Mouse (Mus musculus) cortical plate, adult 2 months (tissue): ENCODE measurements around the gene Ikbip. TPM values are rescaled to one million over a fixed set of nuclear protein-coding genes. Genes with fewer than 3 reads are reported as not detected.

Experiments used
- H3K27ac ChIP-seq: fragments of 200-500 bp; 2 replicates; pipeline ENCODE4 v1.5.1; 2012; ENCODE audit warnings: low read length, control low read depth, inconsistent platforms; ENCODE audit not compliant: insufficient read depth
- H3K4me1 ChIP-seq: fragments of 200-500 bp; 2 replicates; pipeline ENCODE4 v1.6.1; 2011; ENCODE audit warnings: low read length; ENCODE audit not compliant: control insufficient read depth, insufficient read depth
- H3K4me3 ChIP-seq: fragments of 200-500 bp; 2 replicates; pipeline ENCODE4 v1.5.1; 2011; ENCODE audit warnings: mild to moderate bottlenecking, low read length, control low read depth; ENCODE audit not compliant: insufficient read depth
- CTCF ChIP-seq: fragments of 200-500 bp; IDR thresholded peaks from 2 replicates; pipeline ENCODE4 v1.5.1; 2011; ENCODE audit warnings: mild to moderate bottlenecking, control low read depth, low read length; ENCODE audit not compliant: insufficient read depth; ENCODE audit errors: extremely low read depth
- POLR2A ChIP-seq: fragments of 200-500 bp; IDR thresholded peaks from 2 replicates; pipeline ENCODE4 v1.6.1; 2011; ENCODE audit warnings: mild to moderate bottlenecking, low read length, control low read depth; ENCODE audit not compliant: insufficient read depth; ENCODE audit errors: extremely low read depth
- polyA plus RNA-seq: library from polyadenylated mRNA; depleted of rRNA; stranded (reverse); fragments of >200 nt; gene quantifications from 2 replicates; pipeline ENCODE4 v1.2.3, GENCODE M21; 2012; rRNA removed

Gene Ikbip
- 10.4 and 12.1 TPM in 2 replicates for polyA plus RNA-seq

DNA sequence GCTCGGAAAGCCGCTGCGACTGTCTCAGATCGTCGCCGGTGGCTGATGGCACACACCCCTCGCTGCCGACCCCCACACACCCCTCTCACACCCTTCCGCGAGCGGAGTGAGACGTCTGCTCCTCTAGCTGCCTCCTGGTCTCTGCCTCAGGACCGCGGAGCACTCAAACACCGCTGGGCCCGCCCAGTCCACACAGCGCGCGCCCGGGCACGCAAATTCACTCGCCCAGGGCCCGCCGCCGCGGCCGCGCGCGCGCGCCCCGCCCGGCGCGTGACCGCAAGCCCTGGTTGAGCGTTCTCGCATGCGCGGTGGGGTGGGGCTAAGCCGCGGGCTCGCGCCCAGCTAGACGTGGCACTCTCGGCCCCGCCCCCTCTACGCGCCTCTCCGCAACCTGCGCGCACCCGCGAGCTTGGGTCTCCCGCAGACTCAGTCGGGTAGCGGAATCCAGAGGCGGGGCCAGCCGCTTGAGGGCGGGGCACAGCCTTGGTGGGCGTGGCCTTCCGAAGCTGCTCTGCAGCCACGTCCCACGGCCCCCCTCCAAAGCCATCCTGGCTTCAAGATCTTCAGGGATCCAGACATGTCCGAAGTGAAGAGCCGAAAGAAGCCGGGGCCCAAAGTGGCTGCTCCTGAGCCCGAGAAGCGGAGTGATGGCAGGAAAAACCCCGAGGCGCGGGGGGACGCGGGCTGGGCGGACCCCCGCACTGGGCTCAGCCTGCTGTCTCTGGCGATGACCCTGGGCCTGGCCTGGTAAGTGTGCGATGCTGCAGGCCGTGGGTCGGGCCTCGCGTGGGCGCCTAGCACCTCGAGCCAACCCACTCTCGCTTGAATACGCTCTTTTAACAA is at the start of gene Ikbip, which contains the start of gene Apaf1:
Gene Ikbip, plus strand, starts transcription at position 391 of the 843 bp plus-strand sequence.
Gene Apaf1, minus strand, starts transcription at position 221 of the 843 bp plus-strand sequence.
- no peak within 1 kb of the TSS for H3K27ac ChIP-seq
- H3K4me3 ChIP-seq = peak within 1 kb of the TSS; percentile 91
- TF ChIP-seq POLR2A = peak; percentile 55; the same call in 1 of the 2 replicates
- TF ChIP-seq CTCF = no peak
- H3K4me1 ChIP-seq = no peaks in the 10 kb centered on the region

DNA sequence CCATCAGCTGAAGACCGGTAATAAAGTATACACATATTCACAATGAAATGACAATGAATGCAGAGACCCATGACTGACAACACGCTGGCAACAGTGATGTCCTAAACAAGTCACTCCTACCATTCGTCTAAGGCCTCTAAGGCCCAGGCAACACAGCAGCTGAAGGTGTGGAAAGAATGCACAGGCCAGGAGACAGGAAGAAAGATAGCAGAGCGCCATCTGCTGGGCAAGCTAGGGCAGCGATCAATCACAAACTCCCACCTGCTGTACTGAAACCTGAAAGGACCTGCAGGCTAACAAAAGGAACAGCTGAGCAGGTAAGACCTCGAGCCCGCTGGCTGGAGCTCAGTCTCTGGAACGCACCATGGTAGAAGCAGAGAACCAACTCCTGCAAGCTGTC is 48.8 kb upstream of the Ikbip start:
- H3K4me3 ChIP-seq = no peak overlapping the region
- no peak for TF ChIP-seq POLR2A
- TF ChIP-seq CTCF = peak; percentile 89
- H3K4me1 ChIP-seq = peaks cover 1% of the 10 kb centered on the region; the same call in 1 of the 2 replicates
- no peak overlapping the region for H3K27ac ChIP-seq

DNA sequence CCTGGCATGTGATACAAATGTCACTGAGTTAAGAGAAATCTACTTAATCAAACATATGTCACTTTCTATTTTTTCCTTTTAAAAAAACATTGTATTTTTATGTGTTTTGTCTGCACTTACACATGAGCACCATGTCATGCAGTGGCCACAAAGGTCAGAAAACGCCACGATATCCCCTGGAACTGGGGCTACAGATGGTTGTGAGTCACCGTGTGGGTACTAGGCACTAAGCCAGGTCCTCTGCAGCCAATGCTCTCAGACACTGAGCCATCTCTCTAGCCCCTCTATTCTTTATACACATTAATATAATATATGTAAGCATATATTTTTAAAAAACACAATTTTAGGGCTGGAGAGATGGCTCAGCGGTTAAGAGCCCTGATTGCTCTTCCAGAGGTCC is 33.0 kb upstream of the Ikbip start:
- H3K4me1 ChIP-seq = no peaks in the 10 kb centered on the region
- TF ChIP-seq POLR2A = no peak
- TF ChIP-seq CTCF = no peak
- no peak overlapping the region for H3K4me3 ChIP-seq
- H3K27ac ChIP-seq = no peak overlapping the region

DNA sequence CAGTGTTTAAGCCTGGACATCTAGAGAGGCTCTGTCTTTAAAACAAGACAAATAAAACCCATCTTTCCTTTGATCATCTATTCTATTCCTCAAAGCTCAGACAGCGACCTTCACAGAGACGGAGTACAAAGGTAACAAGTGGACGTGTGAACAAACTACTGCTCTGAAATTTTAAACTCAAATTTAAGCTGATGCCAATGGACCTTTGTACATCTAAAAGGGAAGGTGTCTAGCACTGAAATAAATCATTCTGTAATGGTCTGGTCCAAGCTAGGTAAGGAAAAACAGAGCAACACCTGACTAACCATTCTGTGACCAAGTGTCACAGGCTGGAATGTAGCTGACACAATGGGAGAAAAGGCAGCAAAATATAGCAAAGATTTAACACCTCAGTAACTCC is 31.6 kb upstream of the Ikbip start:
- Histone ChIP-seq H3K4me3 (no peak overlapping the region), H3K27ac (no peak overlapping the region), H3K4me1 (no peaks in the 10 kb centered on the region)
- TF ChIP-seq CTCF (no peak), POLR2A (no peak)

DNA sequence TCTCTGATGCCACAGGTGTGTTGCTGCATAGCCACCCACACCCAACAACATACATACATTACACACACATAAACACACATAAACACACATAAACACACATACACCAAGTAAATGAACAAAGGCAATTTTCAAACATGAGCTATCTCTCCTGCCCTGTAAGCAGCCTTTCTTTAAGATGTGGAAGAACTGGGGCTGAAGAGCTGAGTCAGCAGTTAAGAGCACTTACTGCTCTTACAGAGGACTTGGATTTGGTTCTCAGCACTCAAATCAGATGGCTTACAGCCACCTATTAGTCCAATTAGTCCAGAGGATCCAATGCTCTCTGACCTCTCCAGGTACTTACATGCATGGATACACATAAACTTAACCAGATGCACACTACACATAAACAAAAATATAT is 30.0 kb upstream of the Ikbip start:
- no peaks in the 10 kb centered on the region for H3K4me1 ChIP-seq
- TF ChIP-seq CTCF (no peak), POLR2A (no peak)
- no peak overlapping the region for H3K27ac ChIP-seq
- H3K4me3 ChIP-seq = no peak overlapping the region

DNA sequence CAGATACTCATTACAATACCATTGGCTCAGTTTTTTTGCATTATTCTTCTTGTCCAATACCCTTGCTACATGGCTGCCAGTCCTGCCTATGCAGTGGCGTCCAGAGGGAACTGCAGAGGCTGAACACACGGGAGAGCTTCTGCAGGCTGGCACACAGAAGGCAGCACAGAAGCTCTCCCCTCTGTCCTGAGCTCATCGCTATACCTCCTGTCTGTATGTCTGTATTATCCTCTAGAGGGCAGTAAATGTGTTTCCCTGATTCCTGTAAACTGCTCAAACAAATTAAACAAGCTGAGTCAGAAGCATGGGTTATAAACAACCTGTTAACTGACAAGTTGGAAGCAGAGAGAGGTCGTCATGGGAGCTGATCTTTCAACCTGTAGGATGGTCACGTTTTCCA is 22.0 kb upstream of the Ikbip start:
- no peak overlapping the region for H3K27ac ChIP-seq
- H3K4me3 ChIP-seq = no peak overlapping the region
- TF ChIP-seq CTCF (peak; percentile 28; the same call in 1 of the 2 replicates), POLR2A (no peak)
- peaks cover 2% of the 10 kb centered on the region; the same call in 1 of the 2 replicates for H3K4me1 ChIP-seq

DNA sequence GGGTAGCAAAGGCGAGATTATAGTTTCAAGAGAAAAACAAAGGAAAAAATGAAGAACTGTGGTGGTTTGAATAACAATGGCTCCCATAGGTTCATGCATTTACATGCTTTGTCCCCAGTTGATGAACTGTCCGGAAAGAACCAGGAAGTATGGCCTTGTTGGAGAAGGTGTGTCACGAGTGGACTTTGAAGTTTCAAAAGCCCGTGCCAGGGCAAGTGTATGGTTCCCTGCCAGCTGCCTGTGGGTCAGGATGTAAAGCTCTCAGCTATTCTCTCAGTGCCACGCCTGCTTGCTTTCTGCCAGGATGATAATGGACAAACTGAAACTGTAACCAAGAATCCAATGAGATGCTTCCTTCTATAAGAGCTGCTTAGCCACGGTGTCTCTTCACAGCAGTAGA is 20.4 kb upstream of the Ikbip start:
- H3K27ac ChIP-seq = no peak overlapping the region
- TF ChIP-seq POLR2A (no peak), CTCF (no peak)
- H3K4me3 ChIP-seq = no peak overlapping the region
- H3K4me1 ChIP-seq = peaks cover 2% of the 10 kb centered on the region; the same call in 1 of the 2 replicates

DNA sequence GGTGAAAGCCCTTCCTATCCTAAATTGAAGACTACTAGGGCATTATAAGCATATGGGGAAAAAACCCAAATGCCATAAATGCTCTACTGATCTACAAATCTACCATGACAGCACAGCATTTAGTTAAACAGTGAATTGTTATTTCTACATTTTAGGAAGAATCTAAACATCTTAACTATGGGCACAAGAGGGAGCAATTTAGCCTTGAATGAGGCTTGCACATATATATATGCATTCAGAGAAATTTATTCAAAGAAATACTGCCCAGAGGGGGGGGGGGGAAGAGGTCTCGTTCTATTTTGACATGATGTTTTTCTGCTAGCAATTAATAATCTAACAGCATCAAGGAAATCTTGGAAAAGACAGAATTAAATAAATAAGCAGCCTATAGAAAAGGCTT is 11.0 kb upstream of the Ikbip start:
- Histone ChIP-seq H3K27ac (no peak overlapping the region), H3K4me3 (no peak overlapping the region), H3K4me1 (no peaks in the 10 kb centered on the region)
- no peak for TF ChIP-seq POLR2A
- no peak for TF ChIP-seq CTCF

DNA sequence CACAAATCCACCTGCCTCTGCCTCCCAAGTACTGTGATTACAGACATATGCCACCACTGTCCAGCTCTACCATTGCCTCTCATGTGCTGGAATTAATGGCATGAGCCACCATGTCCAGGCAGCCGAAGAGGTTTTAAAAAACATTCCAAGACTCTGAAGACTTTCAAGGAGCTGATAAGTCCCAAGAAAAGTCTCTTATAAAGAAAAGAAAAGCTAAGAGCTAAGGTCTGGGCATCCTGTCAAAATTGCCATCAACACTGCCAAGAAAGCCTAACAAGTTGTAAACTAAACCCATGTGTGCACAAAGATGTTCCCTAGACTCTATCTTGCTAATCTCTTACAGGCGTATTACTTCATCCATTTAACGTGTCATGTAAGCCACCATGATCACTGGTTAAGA is 9.4 kb upstream of the Ikbip start:
- H3K4me3 ChIP-seq = no peak overlapping the region
- no peak overlapping the region for H3K27ac ChIP-seq
- TF ChIP-seq POLR2A (no peak), CTCF (no peak)
- H3K4me1 ChIP-seq = no peaks in the 10 kb centered on the region

DNA sequence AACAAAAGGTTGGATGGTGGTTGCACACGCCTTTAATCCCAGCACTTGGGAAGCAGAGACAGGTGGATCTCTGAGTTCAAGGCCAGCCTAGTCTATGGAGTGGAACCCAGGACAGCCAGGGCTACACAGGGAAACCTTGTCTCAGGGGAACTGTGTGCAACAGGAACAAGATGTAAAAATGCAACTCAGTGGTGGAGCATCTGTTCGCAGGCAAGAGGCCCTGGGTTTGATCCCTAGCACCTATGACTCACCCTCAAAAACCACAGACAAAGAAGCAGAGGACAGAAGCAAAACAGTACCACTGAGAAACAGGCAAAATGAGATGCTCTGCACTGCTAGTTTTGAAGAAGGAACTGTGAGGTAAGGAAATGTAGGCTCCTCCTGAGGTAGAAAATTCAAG is 6.1 kb upstream of the Ikbip start:
- Histone ChIP-seq H3K4me1 (no peaks in the 10 kb centered on the region), H3K4me3 (no peak overlapping the region), H3K27ac (no peak overlapping the region)
- TF ChIP-seq CTCF (no peak), POLR2A (no peak)
